Mouse (Mus musculus): ENCODE measurements around the gene Sppl2b. TPM values are rescaled to one million over a fixed set of nuclear protein-coding genes. Genes with fewer than 3 reads are reported as not detected.
"Not testable (repeated sequence)": the region's sequence is repeated elsewhere in the genome, so short reads cannot be mapped to it uniquely, and the experiment has no call there.

Sppl2b gene
- polyA plus RNA-seq (2012; rRNA removed) = 72.2 and 75.1 TPM in 2 replicates

- peak; percentile 88 to 97 for DNase-seq (ENCODE audit: extremely low spot score in 1 of 2, low spot score in 1 of 2)
Measured at GRCm38 (mm10) chr10:80854913-80855748, at the start of gene Sppl2b, which contains the start of gene Lsm7. Gene Sppl2b (plus strand): TSS chr10:80855275. Gene Lsm7 (minus strand): TSS chr10:80855209.

GRCm38 (mm10) chr10:80805322-80805721 lies 49.8 kb upstream of the Sppl2b start:
- DNase-seq (ENCODE audit: extremely low spot score in 1 of 2, low spot score in 1 of 2) = no peak

- DNase-seq (ENCODE audit: extremely low spot score in 1 of 2, low spot score in 1 of 2) = peak in 1 of 2 experiments; percentile 87
Measured at GRCm38 (mm10) chr10:80805925-80806324, 49.1 kb upstream of the Sppl2b start.

DNA sequence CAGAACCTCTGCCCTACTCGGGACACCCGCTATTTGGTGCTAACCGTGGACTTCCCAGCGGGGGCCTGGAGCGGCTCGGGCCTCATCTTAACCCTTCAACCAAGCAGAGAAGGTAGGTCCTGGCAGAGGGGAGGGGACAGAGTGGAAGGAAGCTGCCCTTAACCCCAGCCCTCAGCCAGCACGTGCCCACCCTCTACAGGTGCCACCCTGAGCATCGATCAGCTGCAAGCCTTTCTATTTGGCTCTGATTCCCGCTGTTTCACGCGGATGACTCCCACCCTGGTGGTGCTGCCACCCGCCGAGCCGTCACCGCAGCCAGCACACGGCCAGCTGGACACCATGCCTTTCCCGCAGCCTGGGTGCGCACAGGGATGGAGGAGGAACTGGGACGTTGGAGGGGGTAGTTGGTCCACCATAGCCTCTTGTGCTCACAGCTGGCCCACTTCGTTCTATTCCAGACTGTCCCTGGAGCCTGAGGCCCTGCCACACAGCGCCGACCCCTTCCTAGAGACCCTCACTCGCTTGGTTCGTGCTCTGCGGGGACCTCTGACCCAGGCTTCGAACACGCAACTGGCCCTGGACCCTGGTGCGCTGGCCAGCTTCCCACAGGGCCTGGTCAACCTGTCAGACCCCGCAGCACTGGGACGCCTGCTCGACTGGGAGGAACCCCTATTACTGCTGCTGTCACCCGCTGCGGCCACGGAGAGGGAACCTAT lies 48.6 kb upstream of the Sppl2b start:
- DNase-seq (ENCODE audit: extremely low spot score in 1 of 2, low spot score in 1 of 2) = no peak

DNA sequence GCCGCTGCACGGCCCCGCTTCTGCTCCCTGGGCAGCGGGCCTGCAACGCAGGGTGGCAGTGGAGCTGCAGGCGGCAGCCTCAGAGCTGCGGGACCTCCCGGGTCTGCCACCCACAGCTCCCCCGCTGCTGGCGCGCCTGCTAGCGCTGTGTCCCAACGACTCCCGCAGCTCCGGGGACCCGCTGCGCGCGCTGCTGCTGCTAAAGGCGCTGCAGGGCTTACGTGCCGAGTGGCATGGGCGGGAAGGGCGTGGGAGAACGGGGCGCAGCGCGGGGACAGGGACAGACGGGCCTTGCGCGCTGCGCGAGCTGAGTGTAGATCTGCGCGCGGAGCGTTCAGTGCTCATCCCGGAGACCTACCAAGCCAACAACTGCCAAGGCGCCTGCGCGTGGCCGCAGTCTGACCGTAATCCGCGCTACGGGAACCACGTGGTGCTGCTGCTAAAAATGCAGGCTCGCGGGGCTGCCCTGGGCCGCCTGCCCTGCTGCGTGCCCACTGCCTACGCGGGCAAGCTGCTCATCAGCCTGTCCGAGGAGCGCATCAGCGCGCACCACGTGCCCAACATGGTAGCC lies 47.9 kb upstream of the Sppl2b start:
- DNase-seq (ENCODE audit: extremely low spot score in 1 of 2, low spot score in 1 of 2) = peak; percentile 84 to 92

DNA sequence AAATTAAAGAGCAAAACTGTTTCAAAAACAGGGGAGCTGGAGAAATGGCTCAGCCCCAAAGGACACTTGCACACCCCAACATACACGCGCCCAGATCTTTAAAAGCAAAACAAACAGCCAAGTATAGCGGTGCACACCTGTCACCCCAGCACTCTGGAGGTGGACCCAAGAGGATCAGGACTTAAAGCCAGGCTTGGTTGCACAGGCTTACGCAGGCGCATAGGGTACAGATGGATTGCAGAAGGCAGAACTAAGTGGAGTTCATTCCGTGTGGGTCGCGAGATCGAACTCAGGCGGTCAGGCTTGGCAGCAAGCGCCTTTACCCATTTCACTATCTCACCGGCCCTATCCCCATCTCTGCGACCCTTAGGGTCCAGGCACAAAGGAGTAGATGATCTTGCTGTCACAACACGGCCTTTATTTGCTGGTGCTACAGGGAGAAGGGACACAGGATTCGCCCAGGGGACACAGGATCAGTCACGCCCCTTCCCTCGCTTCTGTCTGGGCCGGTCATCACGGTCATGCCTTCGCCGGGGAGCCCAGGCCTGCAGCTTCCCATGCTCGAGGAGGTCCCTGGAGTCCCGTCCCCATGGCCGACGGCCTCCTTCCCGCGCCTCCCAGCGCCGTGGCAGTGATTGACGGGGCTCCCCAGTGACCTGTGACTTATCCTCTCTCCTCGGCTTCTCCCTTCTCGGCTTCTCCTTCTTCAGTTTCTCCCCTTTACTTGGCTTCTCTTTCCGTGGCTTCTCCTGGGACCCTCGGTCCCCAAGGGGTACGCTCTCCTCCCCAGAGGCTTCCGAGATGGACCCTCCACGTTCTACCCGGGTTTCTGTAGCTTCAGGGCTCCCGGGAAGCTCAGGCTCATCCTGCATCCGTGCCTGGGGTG lies 46.7 kb upstream of the Sppl2b start:
- peak in 1 of 2 experiments; percentile 52 for DNase-seq (ENCODE audit: extremely low spot score in 1 of 2, low spot score in 1 of 2)

GRCm38 (mm10) chr10:80808985-80809632 lies 46.0 kb upstream of the Sppl2b start:
- peak in 1 of 2 experiments; percentile 65 for DNase-seq (ENCODE audit: extremely low spot score in 1 of 2, low spot score in 1 of 2)

- no peak for DNase-seq (ENCODE audit: extremely low spot score in 1 of 2, low spot score in 1 of 2)
Measured at GRCm38 (mm10) chr10:80810084-80810483, 45.0 kb upstream of the Sppl2b start.

- DNase-seq (ENCODE audit: extremely low spot score in 1 of 2, low spot score in 1 of 2) = no peak
Measured at GRCm38 (mm10) chr10:80812391-80813041, 42.6 kb upstream of the Sppl2b start.

DNA sequence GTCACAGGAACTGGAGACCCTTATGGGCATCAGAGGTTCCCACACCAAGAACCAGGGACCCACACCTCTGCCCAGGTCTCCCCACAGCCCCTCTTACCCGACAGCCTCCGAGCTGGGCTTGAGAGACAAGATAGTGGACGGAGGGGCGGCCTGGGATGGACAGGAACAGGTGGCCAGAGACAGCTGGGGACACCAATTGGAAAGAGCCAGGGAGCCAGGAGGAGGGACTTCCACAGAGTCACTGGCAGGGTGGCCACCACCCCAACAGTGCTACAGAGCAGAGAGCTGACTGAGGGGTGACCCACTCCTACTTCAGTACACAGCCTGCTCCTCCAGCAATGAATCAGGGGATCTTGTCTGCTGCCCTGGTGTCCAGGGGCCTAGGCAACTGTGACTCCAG lies 41.7 kb upstream of the Sppl2b start, which contains the start of gene Jsrp1:
TSS of gene Jsrp1 (minus strand) at position 133 of the 400 bp plus-strand sequence.
- DNase-seq (ENCODE audit: extremely low spot score in 1 of 2, low spot score in 1 of 2) = no peak

DNA sequence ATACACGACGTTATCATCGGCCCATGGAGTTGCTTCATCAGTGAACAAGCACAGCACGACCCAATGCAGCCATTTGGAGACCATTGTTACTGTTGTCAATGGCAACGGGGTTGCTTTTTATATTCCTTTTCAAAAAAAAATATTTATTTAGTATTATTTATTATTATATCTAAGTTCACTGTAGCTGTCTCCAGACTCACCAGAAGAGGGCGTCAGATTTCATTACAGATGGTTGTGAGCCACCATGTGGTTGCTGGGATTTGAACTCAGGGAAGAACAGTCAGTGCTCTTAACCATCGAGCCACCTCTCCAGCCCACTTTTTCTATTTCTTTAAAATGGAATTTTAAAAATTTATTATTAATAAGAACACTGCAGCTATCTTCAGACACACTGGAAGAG lies 40.3 kb upstream of the Sppl2b start:
- no peak for DNase-seq (ENCODE audit: extremely low spot score in 1 of 2, low spot score in 1 of 2)

DNA sequence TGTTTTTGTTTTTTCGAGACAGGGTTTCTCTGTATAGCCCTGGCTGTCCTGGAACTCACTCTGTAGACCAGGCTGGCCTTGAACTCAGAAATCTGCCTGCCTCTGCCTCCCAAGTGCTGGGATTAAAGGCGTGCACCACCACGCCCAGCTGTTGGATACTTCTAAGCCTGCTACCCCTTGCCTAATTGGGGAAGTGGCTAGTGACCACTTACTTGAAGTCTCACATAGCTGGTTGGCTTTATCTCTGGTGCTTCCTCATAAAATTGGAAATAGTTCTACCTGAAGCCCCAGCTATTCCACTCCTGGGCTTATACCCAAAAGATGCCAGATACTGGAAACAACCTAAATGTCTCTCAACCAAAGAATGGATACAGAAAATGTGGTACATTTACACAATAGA lies 38.8 kb upstream of the Sppl2b start:
- not testable (repeated sequence) for DNase-seq (ENCODE audit: extremely low spot score in 1 of 2, low spot score in 1 of 2)

DNA sequence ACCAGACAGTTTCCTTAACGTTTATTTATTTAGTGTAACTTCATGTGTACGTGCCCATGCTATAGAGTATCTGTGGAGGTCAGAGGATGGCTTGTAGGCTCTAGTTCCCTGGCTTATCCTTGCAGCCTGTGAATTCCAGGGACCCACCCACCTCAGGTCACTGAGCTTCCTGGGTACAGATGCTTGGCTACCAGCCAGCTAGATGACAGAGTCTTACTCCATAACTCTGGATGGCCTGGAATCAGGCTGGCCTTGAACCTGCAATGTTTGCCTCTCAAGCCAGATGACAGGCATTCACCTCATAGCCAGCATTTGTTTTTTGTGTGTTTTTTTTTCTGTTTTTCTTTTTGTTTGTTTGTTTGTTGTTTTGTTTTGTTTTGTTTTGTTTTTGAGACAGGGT lies 37.9 kb upstream of the Sppl2b start:
- DNase-seq (ENCODE audit: extremely low spot score in 1 of 2, low spot score in 1 of 2) = no peak

DNA sequence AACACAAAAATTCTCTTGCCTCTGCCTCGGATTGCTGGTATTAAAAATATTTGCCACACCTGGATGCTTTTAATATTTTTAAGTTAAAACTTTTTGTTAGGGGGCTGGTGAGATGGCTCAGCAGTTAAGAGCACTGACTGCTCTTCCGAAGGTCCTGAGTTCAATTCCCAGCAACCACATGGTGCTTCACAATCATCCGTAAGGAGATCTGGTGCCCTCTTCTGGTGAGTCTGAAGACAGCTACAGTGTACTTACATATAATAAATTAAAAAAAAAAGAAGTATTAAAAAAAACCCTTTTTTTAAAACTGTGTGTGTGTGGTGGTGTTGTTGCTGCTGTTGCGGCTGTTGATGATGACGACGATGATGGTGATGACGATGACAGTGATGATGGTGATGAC lies 37.1 kb upstream of the Sppl2b start:
- DNase-seq (ENCODE audit: extremely low spot score in 1 of 2, low spot score in 1 of 2) = not testable (repeated sequence)

DNA sequence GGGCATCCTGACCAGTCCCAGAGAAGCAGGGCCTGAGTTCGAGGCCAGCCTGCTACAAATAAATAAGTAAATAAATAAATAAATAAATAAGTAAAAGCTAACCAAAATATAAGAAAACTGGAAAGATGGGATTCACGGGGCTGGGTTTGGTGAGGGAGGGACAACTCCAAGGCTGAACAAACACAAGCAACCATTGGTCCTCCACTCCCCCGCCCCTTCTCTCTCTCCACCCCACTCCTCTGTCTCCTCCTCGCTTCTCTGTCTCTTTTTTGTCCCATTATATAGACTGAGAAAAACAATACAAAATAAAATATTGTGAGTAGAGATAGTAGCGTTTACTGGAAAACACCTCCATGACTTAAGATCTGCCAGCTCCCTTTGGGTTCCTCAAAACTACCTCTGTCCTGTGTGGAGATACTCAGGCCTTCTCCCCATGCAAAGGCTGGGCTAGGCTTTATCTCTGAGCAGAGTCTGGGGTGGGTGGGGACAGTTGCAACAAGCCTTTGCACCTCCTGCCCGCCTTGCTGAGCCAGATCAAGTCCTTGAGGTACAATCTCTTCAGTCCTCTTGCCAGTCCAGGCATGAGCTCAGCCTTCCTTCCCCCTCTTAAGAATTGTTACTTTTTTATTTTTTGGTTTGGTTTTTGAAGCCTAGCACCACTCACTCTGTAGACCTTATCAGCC lies 36.3 kb upstream of the Sppl2b start:
- no peak for DNase-seq (ENCODE audit: extremely low spot score in 1 of 2, low spot score in 1 of 2)

DNA sequence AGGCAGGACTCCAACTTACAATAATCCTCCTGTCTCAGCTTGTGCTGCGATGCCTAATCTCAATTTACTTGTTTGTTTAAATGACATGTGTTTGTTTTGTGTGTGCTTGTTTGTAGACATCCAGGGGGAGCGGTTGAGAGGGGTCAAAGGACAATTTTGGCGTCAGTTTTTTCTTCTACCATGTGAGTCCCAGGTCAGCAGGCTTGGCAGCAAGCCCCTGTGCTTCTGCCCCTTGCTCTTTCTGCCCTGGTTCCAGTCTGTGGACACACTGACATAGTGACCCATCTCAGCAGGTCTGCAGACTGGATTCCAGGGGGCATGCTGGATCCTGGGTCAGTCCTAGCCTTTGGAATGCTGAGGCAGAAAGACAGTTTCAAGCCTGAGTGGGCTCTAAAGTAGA lies 35.7 kb upstream of the Sppl2b start:
- DNase-seq (ENCODE audit: extremely low spot score in 1 of 2, low spot score in 1 of 2) = no peak

GRCm38 (mm10) chr10:80821991-80822390 lies 33.1 kb upstream of the Sppl2b start:
- peak in 1 of 2 experiments; percentile 55 for DNase-seq (ENCODE audit: extremely low spot score in 1 of 2, low spot score in 1 of 2)

DNA sequence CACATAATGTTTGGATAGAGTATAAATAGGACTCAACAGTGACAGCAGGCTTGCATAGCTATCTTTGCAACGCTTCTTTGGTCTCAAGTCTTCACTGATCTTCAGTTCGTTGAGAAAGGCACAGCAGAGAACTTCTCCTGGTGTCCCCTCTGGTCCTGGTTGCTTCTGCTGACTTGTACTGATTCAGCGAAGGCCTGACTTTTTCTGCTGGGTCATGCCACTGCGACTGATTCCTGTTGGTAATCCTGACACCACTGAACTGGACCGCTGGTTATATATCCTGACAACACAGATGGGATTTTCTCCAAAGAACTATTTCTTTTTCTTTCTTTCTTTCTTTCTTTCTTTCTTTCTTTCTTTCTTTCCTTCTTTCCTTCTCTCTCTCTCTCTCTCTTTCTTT lies 32.5 kb upstream of the Sppl2b start:
- no peak for DNase-seq (ENCODE audit: extremely low spot score in 1 of 2, low spot score in 1 of 2)

DNA sequence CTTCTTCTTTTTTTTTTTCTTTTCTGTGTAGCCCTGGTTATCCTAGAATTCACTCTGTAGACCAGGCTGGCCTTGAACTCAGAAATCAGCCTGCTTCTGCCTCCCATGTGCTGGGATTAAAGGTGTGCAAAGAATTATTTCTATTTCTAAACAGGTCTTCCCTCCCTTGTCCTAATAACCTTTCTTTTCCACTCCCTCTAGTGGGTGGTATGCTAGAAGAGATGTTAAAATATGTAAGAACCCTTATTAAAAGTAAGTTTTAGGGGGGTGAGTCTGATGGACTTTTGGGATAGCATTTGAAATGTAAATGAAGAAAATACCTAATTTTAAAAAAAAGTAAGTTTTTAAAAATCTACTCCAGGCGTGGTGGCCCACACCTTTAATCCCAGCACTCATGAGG lies 31.8 kb upstream of the Sppl2b start:
- DNase-seq (ENCODE audit: extremely low spot score in 1 of 2, low spot score in 1 of 2) = no peak

All from frontal cortex, adult 2 months (tissue).